Mouse (Mus musculus) forebrain, postnatal 0 days (tissue): Measurements from ENCODE around the gene Usp54. TPM values are rescaled to one million over a fixed set of nuclear protein-coding genes. Genes with fewer than 3 reads are reported as not detected.
"Not testable (repeated sequence)": the region's sequence is repeated elsewhere in the genome, so short reads cannot be mapped to it uniquely, and the experiment has no call there.

Experiments
- ATAC-seq: fragments of 200-750 bp; cut with Nextera tagmentation; 2 replicates; pipeline ENCODE4 v1.8.0; 2017; ENCODE audit warnings: mild to moderate bottlenecking, moderate library complexity
- DNase-seq: peaks from one replicate; pipeline ENCODE4 v3.0.0-alpha.2; 2015
- H3K27ac ChIP-seq: fragments of 300-500 bp; sonication (generic); 2 replicates; pipeline ENCODE4 v1.5.1; 2014; ENCODE audit warnings: low read depth, mild to moderate bottlenecking, antibody characterized with exemption, low read length, moderate library complexity, mixed read lengths
- H3K27me3 ChIP-seq: fragments of 300-500 bp; sonication (generic); 2 replicates; pipeline ENCODE4 v1.6.1; 2014; ENCODE audit warnings: mild to moderate bottlenecking, low read length, mixed read lengths; ENCODE audit not compliant: insufficient read depth
- H3K36me3 ChIP-seq: fragments of 300-500 bp; sonication (generic); 2 replicates; pipeline ENCODE4 v1.6.1; 2014; ENCODE audit warnings: mild to moderate bottlenecking, moderate library complexity; ENCODE audit not compliant: insufficient read depth
- H3K4me1 ChIP-seq: fragments of 300-500 bp; sonication (generic); 2 replicates; pipeline ENCODE4 v1.6.1; 2014; ENCODE audit warnings: antibody characterized with exemption; ENCODE audit not compliant: insufficient read depth
- H3K4me2 ChIP-seq: fragments of 300-500 bp; sonication (generic); 2 replicates; pipeline ENCODE4 v1.6.1; 2014; ENCODE audit warnings: low read depth, mild to moderate bottlenecking, moderate library complexity
- H3K4me3 ChIP-seq: fragments of 300-500 bp; sonication (generic); 2 replicates; pipeline ENCODE4 v1.5.1; 2014; ENCODE audit warnings: low read depth, low read length, mixed read lengths
- H3K9ac ChIP-seq: fragments of 300-500 bp; sonication (generic); 2 replicates; pipeline ENCODE4 v1.6.1; 2014; ENCODE audit warnings: mild to moderate bottlenecking
- H3K9me3 ChIP-seq: fragments of 300-500 bp; sonication (generic); 2 replicates; pipeline ENCODE4 v1.6.1; 2016; ENCODE audit warnings: low read length
- CTCF ChIP-seq: sonication (generic); IDR thresholded peaks from 2 replicates; pipeline ENCODE4 v1.5.1; 2016; ENCODE audit warnings: antibody characterized with exemption, control low read depth, low read depth
- WGBS: fragments of 180-500 bp; shearing (Covaris S2); extraction: QIAGEN DNeasy Blood & Tissue Kit; methylation state at CpG from one replicate; pipeline ENCODE4 v1.1.7; 2014; 5-methylcytosine and 5-hydroxymethylcytosine counted together
- polyA plus RNA-seq: library from polyadenylated mRNA; unstranded; fragments of >200 nt; fragmentation: Nextera tagmentation; extraction: Ambion mirVana; gene quantifications from 2 replicates; pipeline ENCODE4 v1.2.1, GENCODE M21; 2015
- total RNA-seq: library from RNA; depleted of rRNA; stranded (reverse); fragments of >200 nt; gene quantifications from 2 replicates; pipeline ENCODE4 v1.2.3, GENCODE M21; 2014

The Usp54 gene
- total and polyA plus RNA-seq, 2 experiments from 2014 or later = 4.8 to 28.9 TPM

- Histone ChIP-seq H3K4me1 (no peaks in the 10 kb centered on the region), H3K36me3 (no peaks in the 10 kb centered on the region), H3K27me3 (no peaks in the 10 kb centered on the region), H3K27ac (no peak overlapping the region), H3K4me2 (no peak overlapping the region), H3K4me3 (no peak overlapping the region), H3K9ac (no peak overlapping the region), H3K9me3 (no peaks in the 10 kb centered on the region)
- no peak for DNase-seq
- WGBS = 89% methylated on average over 6 of the region's 6 CpGs
- no peak for ATAC-seq
- TF ChIP-seq CTCF = no peak
Observed at GRCm38 (mm10) chr14:20638702-20639101, 2.2 kb downstream of the Usp54 start.

DNA sequence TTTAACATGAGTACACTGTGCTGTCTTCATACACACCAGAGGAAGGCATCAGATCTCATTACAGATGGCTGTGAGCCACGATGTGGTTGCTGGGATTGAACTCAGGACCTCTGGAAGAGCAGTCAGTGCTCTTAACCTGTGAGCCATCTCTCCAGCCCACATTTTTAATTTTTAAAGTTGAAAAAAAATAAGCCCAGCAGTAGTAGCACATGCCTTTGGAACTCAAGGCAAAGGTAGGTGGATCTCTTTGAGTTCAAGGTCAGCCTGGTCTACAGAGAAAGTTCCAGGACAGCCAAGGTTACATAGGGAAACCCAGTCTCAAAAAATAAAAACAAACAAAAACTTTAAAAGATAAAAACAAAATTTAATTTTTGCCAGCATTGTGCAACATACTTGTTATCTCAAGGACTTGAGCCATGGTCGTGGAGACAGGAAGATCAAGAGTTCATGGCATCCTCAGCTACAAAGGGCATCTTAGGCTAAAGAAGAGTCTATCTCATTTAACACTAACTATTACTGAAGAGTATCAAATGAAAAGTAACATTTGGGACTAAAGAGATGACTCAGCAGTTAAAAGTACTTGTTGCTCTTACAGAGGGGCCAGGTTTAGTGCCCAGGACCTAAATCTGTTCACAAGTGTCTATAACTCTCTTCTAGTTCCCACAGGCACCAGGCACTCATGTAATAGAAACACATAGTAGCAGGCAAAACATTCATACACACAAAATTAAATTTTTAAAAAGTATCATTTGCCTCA is 2.9 kb downstream of the Usp54 start:
- Histone ChIP-seq H3K4me1 (no peaks in the 10 kb centered on the region), H3K27ac (no peak overlapping the region), H3K4me2 (no peak overlapping the region), H3K27me3 (no peaks in the 10 kb centered on the region), H3K9ac (no peak overlapping the region), H3K36me3 (no peaks in the 10 kb centered on the region), H3K4me3 (no peak overlapping the region), H3K9me3 (no peaks in the 10 kb centered on the region)
- no peak for DNase-seq
- no peak for ATAC-seq
- 87% methylated on average over 2 of the region's 2 CpGs for WGBS
- no peak for TF ChIP-seq CTCF

GRCm38 (mm10) chr14:20636968-20637367 is 3.9 kb downstream of the Usp54 start:
- not testable (repeated sequence) for DNase-seq

DNA sequence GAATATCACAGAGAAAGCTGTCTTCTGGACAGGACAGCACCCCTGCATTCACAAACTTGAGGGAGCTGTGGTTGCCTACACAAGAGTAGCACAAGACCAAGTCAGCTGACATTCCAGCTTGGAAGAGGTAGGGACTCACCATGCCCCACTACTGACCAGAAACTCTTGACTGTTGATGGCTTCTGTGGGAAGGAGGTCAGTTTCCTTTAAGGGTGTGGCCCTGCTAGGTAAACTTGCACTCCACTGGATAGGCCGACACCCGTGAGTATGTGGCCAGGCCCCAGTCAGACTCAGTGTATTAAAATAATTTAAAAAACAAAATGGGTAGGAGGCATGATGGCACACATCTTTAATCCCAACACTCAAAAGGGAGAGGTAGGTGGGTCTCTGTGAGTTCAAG is 5.3 kb downstream of the Usp54 start:
- 95% methylated on average over 2 of the region's 2 CpGs for WGBS
- H3K27me3 ChIP-seq = no peaks in the 10 kb centered on the region
- DNase-seq (no peak), ATAC-seq (no peak)
- no peaks in the 10 kb centered on the region for H3K9me3 ChIP-seq
- H3K4me3 ChIP-seq = no peak overlapping the region
- no peaks in the 10 kb centered on the region for H3K36me3 ChIP-seq
- no peak for TF ChIP-seq CTCF
- H3K4me1 ChIP-seq = no peaks in the 10 kb centered on the region
- H3K27ac ChIP-seq = no peak overlapping the region
- no peak overlapping the region for H3K4me2 ChIP-seq
- no peak overlapping the region for H3K9ac ChIP-seq

More at GRCm38 (mm10) chr14:20636968-20637367, 3.9 kb downstream of the Usp54 start:
- 97% methylated on average over 3 of the region's 3 CpGs for WGBS
- H3K36me3 ChIP-seq, H3K27ac ChIP-seq, H3K9me3 ChIP-seq, H3K4me3 ChIP-seq, ATAC-seq, H3K27me3 ChIP-seq, H3K4me2 ChIP-seq, H3K4me1 ChIP-seq, H3K9ac ChIP-seq: not testable (repeated sequence)

- Histone ChIP-seq H3K9me3 (no peaks in the 10 kb centered on the region), H3K27ac (no peak overlapping the region), H3K27me3 (no peaks in the 10 kb centered on the region), H3K4me2 (no peak overlapping the region), H3K4me3 (no peak overlapping the region), H3K36me3 (no peaks in the 10 kb centered on the region), H3K9ac (no peak overlapping the region), H3K4me1 (no peaks in the 10 kb centered on the region)
- DNase-seq (no peak), ATAC-seq (no peak)
- no peak for TF ChIP-seq CTCF
- 74% methylated on average over 4 of the region's 4 CpGs for WGBS
Observed at GRCm38 (mm10) chr14:20631253-20631652, 9.6 kb downstream of the Usp54 start.

GRCm38 (mm10) chr14:20626971-20627370 is 13.9 kb downstream of the Usp54 start:
- 87% methylated on average over 3 of the region's 3 CpGs for WGBS
- Histone ChIP-seq H3K9ac (no peak overlapping the region), H3K9me3 (no peaks in the 10 kb centered on the region), H3K27ac (no peak overlapping the region), H3K4me1 (no peaks in the 10 kb centered on the region), H3K27me3 (no peaks in the 10 kb centered on the region), H3K36me3 (no peaks in the 10 kb centered on the region), H3K4me3 (no peak overlapping the region), H3K4me2 (no peak overlapping the region)
- no peak for DNase-seq
- TF ChIP-seq CTCF = no peak
- ATAC-seq = no peak

GRCm38 (mm10) chr14:20626447-20626846 is 14.4 kb downstream of the Usp54 start:
- H3K9me3 ChIP-seq = no peaks in the 10 kb centered on the region
- no peak overlapping the region for H3K4me3 ChIP-seq
- WGBS = 73% methylated on average over 2 of the region's 2 CpGs
- no peak for ATAC-seq
- DNase-seq = no peak
- TF ChIP-seq CTCF = no peak
- H3K9ac ChIP-seq = no peak overlapping the region
- no peaks in the 10 kb centered on the region for H3K27me3 ChIP-seq
- H3K36me3 ChIP-seq = no peaks in the 10 kb centered on the region
- no peaks in the 10 kb centered on the region for H3K4me1 ChIP-seq
- no peak overlapping the region for H3K4me2 ChIP-seq
- no peak overlapping the region for H3K27ac ChIP-seq
